Mouse (Mus musculus) embryonic facial prominence, embryonic 12.5 days (tissue): Measurements from ENCODE around the gene Zfp429. TPM values are rescaled to one million over a fixed set of nuclear protein-coding genes. Genes with fewer than 3 reads are reported as not detected.
"Not testable (repeated sequence)": the region's sequence is repeated elsewhere in the genome, so short reads cannot be mapped to it uniquely, and the experiment has no call there.

ENCODE experiments used
- ATAC-seq: fragments of 200-750 bp; cut with Nextera tagmentation; 2 replicates; pipeline ENCODE4 v1.8.0; 2017; ENCODE audit not compliant: insufficient number of reproducible peaks, insufficient read depth, low FRiP score, low TSS enrichment
- H3K27ac ChIP-seq: fragments of 300-500 bp; sonication (generic); 2 replicates; pipeline ENCODE4 v1.5.1; 2016; ENCODE audit warnings: mild to moderate bottlenecking
- H3K27me3 ChIP-seq: fragments of 300-500 bp; sonication (generic); 2 replicates; pipeline ENCODE4 v1.6.1; 2016; ENCODE audit warnings: mild to moderate bottlenecking, moderate library complexity
- H3K36me3 ChIP-seq: fragments of 300-500 bp; sonication (generic); 2 replicates; pipeline ENCODE4 v1.6.1; 2016; ENCODE audit warnings: mild to moderate bottlenecking
- H3K4me1 ChIP-seq: fragments of 300-500 bp; sonication (generic); 2 replicates; pipeline ENCODE4 v1.6.1; 2016
- H3K4me2 ChIP-seq: fragments of 300-500 bp; sonication (generic); replicated peaks from 2 replicates; pipeline ENCODE4 v1.6.1; 2016; ENCODE audit warnings: mild to moderate bottlenecking, moderate library complexity
- H3K4me3 ChIP-seq: fragments of 300-500 bp; sonication (generic); 2 replicates; pipeline ENCODE4 v1.5.1; 2016; ENCODE audit warnings: mild to moderate bottlenecking
- H3K9ac ChIP-seq: fragments of 300-500 bp; sonication (generic); 2 replicates; pipeline ENCODE4 v1.6.1; 2016; ENCODE audit warnings: mild to moderate bottlenecking, moderate library complexity
- H3K9me3 ChIP-seq: fragments of 300-500 bp; sonication (generic); 2 replicates; pipeline ENCODE4 v1.6.1; 2016; ENCODE audit warnings: mild to moderate bottlenecking, moderate library complexity
- WGBS: fragments of 180-500 bp; shearing (Covaris S2); methylation state at CpG from one replicate; pipeline ENCODE4 v1.1.7; 2016; 5-methylcytosine and 5-hydroxymethylcytosine counted together
- polyA plus RNA-seq: library from polyadenylated mRNA; unstranded; fragments of >200 nt; fragmentation: Nextera tagmentation; extraction: Ambion mirVana; gene quantifications from 2 replicates; pipeline ENCODE4 v1.2.1, GENCODE M21; 2016

Gene Zfp429
- polyA plus RNA-seq, 1 experiment from 2014 or later: 4.9 TPM

GRCm38 (mm10) chr13:67375050-67375911 is 24.3 kb downstream of the Zfp429 start, which contains the start of the genes Gm28041 and Zfp456:
Gene Gm28041, minus strand, starts transcription at chr13:67375733.
Gene Zfp456, minus strand, starts transcription at chr13:67375810.
- H3K9me3 ChIP-seq, H3K36me3 ChIP-seq, H3K4me1 ChIP-seq, H3K9ac ChIP-seq, H3K27me3 ChIP-seq, H3K27ac ChIP-seq: not testable (repeated sequence)
- H3K4me3 ChIP-seq: peak within 1 kb of the TSS; percentile 43
- H3K4me2 ChIP-seq: peak within 1 kb of the TSS; percentile 54
- 16% methylated on average over 14 of the region's 15 CpGs for WGBS
- ATAC-seq: peak; percentile 96

DNA sequence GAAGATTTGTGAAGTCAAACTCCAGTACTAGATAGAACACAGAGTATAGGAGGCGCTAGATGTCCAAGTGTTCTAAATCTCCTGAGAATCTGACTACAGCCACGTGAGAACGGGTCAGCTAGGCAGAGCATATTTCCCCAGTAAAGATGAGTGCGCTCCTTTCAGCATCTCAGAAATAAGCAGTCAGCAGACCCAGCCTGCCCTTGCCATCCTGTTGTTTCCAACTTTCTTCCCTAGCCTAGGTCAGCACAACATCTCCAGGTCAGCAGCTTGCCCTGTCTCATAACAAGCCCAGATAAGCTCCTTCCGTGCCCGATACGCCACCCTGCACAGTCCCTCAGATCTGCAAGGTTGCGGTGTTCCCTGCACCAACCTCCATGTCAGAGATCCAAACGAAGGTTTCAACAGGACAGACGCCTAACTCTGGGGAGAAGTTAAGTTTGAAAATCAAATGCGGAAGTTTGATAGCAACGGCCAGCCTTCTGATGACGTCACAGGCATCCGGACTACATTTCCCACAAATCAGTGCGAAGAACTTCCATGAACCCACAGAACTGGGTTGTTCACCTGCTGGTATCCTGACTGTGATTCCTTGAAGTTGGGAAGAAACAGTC is 39.4 kb downstream of the Zfp429 start, which contains the start of the genes Gm28044 and Zfp953:
TSS of gene Gm28044 (minus strand) at position 406 of the 614 bp plus-strand sequence.
TSS of gene Zfp953 (minus strand) at position 475 of the 614 bp plus-strand sequence.
- Histone ChIP-seq H3K9ac (peak within 1 kb of the TSS; percentile 59), H3K4me1 (no peaks in the 10 kb centered on the region), H3K27ac (no peak within 1 kb of the TSS), H3K4me3 (peak within 1 kb of the TSS; percentile 75), H3K9me3 (no peaks in the 10 kb centered on the region), H3K36me3 (no peaks in the 10 kb centered on the region), H3K27me3 (no peaks in the 10 kb centered on the region), H3K4me2 (peak within 1 kb of the TSS; percentile 71)
- under 1% methylated on average over 15 of the region's 15 CpGs for WGBS
- ATAC-seq: peak; percentile 87

- Histone ChIP-seq H3K36me3 (no peaks in the 10 kb centered on the region), H3K9ac (no peak overlapping the region), H3K9me3 (no peaks in the 10 kb centered on the region), H3K4me1 (no peaks in the 10 kb centered on the region), H3K27me3 (no peaks in the 10 kb centered on the region), H3K4me3 (no peak overlapping the region), H3K4me2 (no peak overlapping the region), H3K27ac (no peak overlapping the region)
- ATAC-seq: no peak
Measured at GRCm38 (mm10) chr13:67351854-67352253, 47.8 kb downstream of the Zfp429 start.

GRCm38 (mm10) chr13:67343422-67343821 is 56.2 kb downstream of the Zfp429 start:
- H3K27ac ChIP-seq: no peak overlapping the region
- no peaks in the 10 kb centered on the region for H3K4me1 ChIP-seq
- H3K9me3 ChIP-seq: no peaks in the 10 kb centered on the region
- H3K4me3 ChIP-seq: no peak overlapping the region
- no peak overlapping the region for H3K4me2 ChIP-seq
- no peak for ATAC-seq
- no peaks in the 10 kb centered on the region for H3K27me3 ChIP-seq
- H3K9ac ChIP-seq: no peak overlapping the region
- H3K36me3 ChIP-seq: 0 out of 2 replicates have a peak, but pooled peaks cover 5% of the 10 kb centered on the region
- WGBS: 89% methylated on average over 2 of the region's 2 CpGs

Other genes with a start within 250 kb of the Zfp429 start
- 6.8 and 7.8 TPM in 2 replicates for gene Rsl1, start 226.6 kb downstream of the Zfp429 start, polyA plus RNA-seq
- gene Zfp455, start 205.3 kb downstream of the Zfp429 start, polyA plus RNA-seq: 1.9 and 3.0 TPM in 2 replicates
- 1.9 and 2.4 TPM in 2 replicates for gene Zfp458, start 121.4 kb downstream of the Zfp429 start, polyA plus RNA-seq
- gene Zfp457, start 93.3 kb downstream of the Zfp429 start, polyA plus RNA-seq: 0.55 and 0.87 TPM in 2 replicates
- 2.5 and 2.9 TPM in 2 replicates for gene Zfp595, start 67.2 kb downstream of the Zfp429 start, polyA plus RNA-seq
- gene Gm28044, start 39.3 kb downstream of the Zfp429 start, polyA plus RNA-seq: not detected in 2 replicates
- 0.94 and 0.96 TPM in 2 replicates for gene Zfp953, start 39.2 kb downstream of the Zfp429 start, polyA plus RNA-seq
- gene Gm28041, start 24.1 kb downstream of the Zfp429 start, polyA plus RNA-seq: 0.37 and 0.67 TPM in 2 replicates
- gene Zfp456, start 24.0 kb downstream of the Zfp429 start, polyA plus RNA-seq: 1.5 TPM in 2 replicates
- 1.0 and 1.1 TPM in 2 replicates for gene Zfp459, start 21.6 kb upstream of the Zfp429 start, polyA plus RNA-seq
- gene Zfp874a, start 51.8 kb upstream of the Zfp429 start, polyA plus RNA-seq: 9.5 and 10.4 TPM in 2 replicates
- 2.9 and 3.8 TPM in 2 replicates for gene Zfp874b, start 84.4 kb upstream of the Zfp429 start, polyA plus RNA-seq
- gene Zfp58, start 100.7 kb upstream of the Zfp429 start, polyA plus RNA-seq: 22.5 and 24.0 TPM in 2 replicates
- not detected in 2 replicates for gene Gm26965, start 126.3 kb upstream of the Zfp429 start, polyA plus RNA-seq
- 25.0 and 25.2 TPM in 2 replicates for gene Zfp87, start 126.4 kb upstream of the Zfp429 start, polyA plus RNA-seq
- 16.9 and 17.0 TPM in 2 replicates for gene Zfp748, start 154.0 kb upstream of the Zfp429 start, polyA plus RNA-seq
- gene Zfp729b, start 209.9 kb upstream of the Zfp429 start, polyA plus RNA-seq: 5.3 TPM in 2 replicates
- gene Gm49345, start 237.9 kb upstream of the Zfp429 start, polyA plus RNA-seq: not detected in 2 replicates
- gene Zfp729a, start 238.0 kb upstream of the Zfp429 start, polyA plus RNA-seq: 3.2 and 3.8 TPM in 2 replicates